Mouse (Mus musculus) small intestine, adult 2 months (tissue): ENCODE measurements around the gene Slc7a4.

ENCODE experiments used
- CTCF ChIP-seq: fragments of 200-500 bp; IDR thresholded peaks from 2 replicates; pipeline ENCODE4 v1.5.1; 2012; ENCODE audit warnings: low read depth, mild to moderate bottlenecking, control low read depth, inconsistent platforms, low read length, moderate library complexity, mixed read lengths; ENCODE audit not compliant: insufficient replicate concordance, insufficient read length; ENCODE audit errors: extremely low read depth
- POLR2A ChIP-seq: fragments of 200-500 bp; IDR thresholded peaks from 2 replicates; pipeline ENCODE4 v1.6.1; 2012; ENCODE audit warnings: low read depth, mild to moderate bottlenecking, control low read depth, inconsistent platforms, low read length, moderate library complexity

DNA sequence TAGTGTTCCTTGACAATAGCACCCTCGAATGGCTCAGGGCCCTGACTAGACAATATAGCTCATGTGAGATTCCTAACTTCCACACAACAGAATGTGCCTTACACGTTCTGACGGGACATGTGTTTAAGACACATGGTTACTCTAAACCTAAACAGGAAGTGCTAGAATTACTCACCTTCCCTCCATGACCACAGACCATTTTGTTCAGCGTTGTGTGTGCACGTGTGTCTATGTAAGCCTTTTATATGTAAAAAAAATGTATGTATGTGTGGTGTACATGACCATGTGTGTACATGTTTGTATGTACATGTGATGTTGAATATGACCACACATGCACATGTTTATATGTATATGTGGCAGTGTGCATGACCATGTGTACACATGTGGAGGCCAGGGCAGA lies 33.2 kb upstream of the Slc7a4 start:
- TF ChIP-seq CTCF (no peak), POLR2A (no peak)
